Mouse (Mus musculus) G1E (cell line): ENCODE measurements around the gene Map2k3.

Experiments
- CTCF ChIP-seq: IDR thresholded peaks from 2 replicates; pipeline ENCODE4 v1.5.1; 2012; ENCODE audit warnings: low read depth, low read length, inconsistent platforms, mixed read lengths
- GATA1 ChIP-seq: IDR thresholded peaks from 2 replicates; pipeline ENCODE4 v1.6.1; 2012; ENCODE audit warnings: borderline replicate concordance, low read length, inconsistent platforms, mixed read lengths
- GATA2 ChIP-seq: IDR thresholded peaks from 2 replicates; pipeline ENCODE4 v1.6.1; 2012; ENCODE audit warnings: low read depth, low read length, inconsistent platforms, borderline replicate concordance
- POLR2AphosphoS5 ChIP-seq: IDR thresholded peaks from 2 replicates; pipeline ENCODE4 v1.6.1; 2012; ENCODE audit warnings: low read depth, low read length, inconsistent platforms; ENCODE audit not compliant: insufficient replicate concordance
- TAL1 ChIP-seq: conservative IDR thresholded peaks from 2 replicates; pipeline ENCODE4 v1.6.1; 2012; ENCODE audit warnings: low read depth, low read length, inconsistent platforms, mixed read lengths

- TF ChIP-seq CTCF (no peak), POLR2AphosphoS5 (no peak), GATA2 (no peak), TAL1 (no peak), GATA1 (no peak)
These were observed 6.9 kb upstream of the Map2k3 start for GRCm38 (mm10) chr11:60924981-60925380.
